Mouse (Mus musculus) C2C12 (cell line): ENCODE results near the gene Smarca4.

Experiments used
- CTCF ChIP-seq: IDR thresholded peaks from one replicate; pipeline ENCODE4 v1.5.1; 2011; ENCODE audit not compliant: control insufficient read depth, insufficient read depth, insufficient read length
- MAX ChIP-seq: IDR thresholded peaks from one replicate; pipeline ENCODE4 v1.6.1; 2011; ENCODE audit warnings: mild to moderate bottlenecking, control low read depth
- MYOG ChIP-seq: IDR thresholded peaks from one replicate; pipeline ENCODE4 v1.6.1; 2011; ENCODE audit not compliant: control insufficient read depth, insufficient read length; ENCODE audit errors: extremely low read depth

DNA sequence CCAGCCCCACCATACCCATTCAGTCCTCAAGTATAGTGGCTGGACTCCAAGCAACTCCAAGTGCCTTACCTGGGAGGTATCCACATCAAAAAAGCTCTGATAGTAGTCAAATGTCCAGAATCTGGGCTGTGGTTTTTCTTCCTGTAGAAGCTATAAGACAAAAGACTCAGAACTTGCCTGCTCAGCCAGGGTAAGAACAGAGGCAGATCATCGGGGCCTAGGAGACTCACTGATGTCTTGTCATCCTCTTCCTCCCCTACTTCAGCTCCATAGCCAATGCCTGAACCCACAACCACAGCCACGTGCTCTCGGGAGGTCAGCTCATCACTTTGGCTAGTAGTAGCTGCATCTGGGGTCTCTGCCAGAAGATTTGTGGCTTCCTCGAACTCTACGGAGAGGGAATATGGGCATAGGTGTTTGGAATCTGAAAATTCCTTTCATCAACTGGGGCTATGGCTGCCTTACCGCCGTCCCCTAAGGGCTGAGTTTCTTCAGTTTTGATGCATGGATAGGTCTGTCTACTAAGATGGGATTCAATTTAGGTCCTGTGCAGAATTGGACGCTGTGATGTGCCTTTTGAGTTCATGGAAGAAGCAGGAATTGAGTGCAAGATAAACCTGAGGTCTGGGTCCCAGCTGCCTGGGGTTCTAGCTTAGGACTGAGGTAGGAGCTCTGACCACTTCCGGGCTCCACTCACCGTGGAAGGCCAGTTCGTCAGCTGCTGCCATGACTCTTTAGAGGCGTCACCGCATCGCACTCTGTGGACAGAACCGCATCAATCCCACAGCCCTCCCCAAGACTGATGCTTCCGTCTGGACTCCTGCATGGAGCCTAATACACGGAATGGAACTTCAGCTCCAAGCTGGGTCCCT is 23.9 kb upstream of the Smarca4 start:
- no peak for TF ChIP-seq CTCF
- TF ChIP-seq MYOG: no peak
- no peak for TF ChIP-seq MAX
